Mouse (Mus musculus) kidney, adult 2 months (tissue): ENCODE measurements around the gene Hdc. TPM values are rescaled to one million over a fixed set of nuclear protein-coding genes. Genes with fewer than 3 reads are reported as not detected.

Experiments used
- DNase-seq: peaks from one replicate; pipeline ENCODE4 v3.0.0; 2021
- H3K27ac ChIP-seq: fragments of 200-500 bp; 2 replicates; pipeline ENCODE4 v1.5.1; 2012; ENCODE audit warnings: low read depth, low read length, control low read depth, inconsistent platforms; ENCODE audit not compliant: insufficient read depth
- H3K27me3 ChIP-seq: fragments of 200-500 bp; replicated peaks from 2 replicates; pipeline ENCODE4 v1.6.1; 2012; ENCODE audit warnings: mild to moderate bottlenecking, moderate library complexity, low read length, inconsistent platforms; ENCODE audit not compliant: control insufficient read depth, insufficient read depth
- H3K36me3 ChIP-seq: fragments of 200-500 bp; 2 replicates; pipeline ENCODE4 v1.6.1; 2012; ENCODE audit warnings: mild to moderate bottlenecking, moderate library complexity, low read length, inconsistent platforms; ENCODE audit not compliant: control insufficient read depth, insufficient read depth
- H3K4me1 ChIP-seq: fragments of 200-500 bp; 2 replicates; pipeline ENCODE4 v1.6.1; 2011; ENCODE audit warnings: low read length; ENCODE audit not compliant: control insufficient read depth, insufficient read depth
- H3K4me3 ChIP-seq: fragments of 200-500 bp; 2 replicates; pipeline ENCODE4 v1.5.1; 2011; ENCODE audit warnings: mild to moderate bottlenecking, low read depth, low read length, control low read depth; ENCODE audit not compliant: insufficient read depth
- CTCF ChIP-seq: fragments of 200-500 bp; conservative IDR thresholded peaks from 2 replicates; pipeline ENCODE4 v1.5.1; 2011; ENCODE audit warnings: low read depth, mild to moderate bottlenecking, control low read depth, low read length, moderate library complexity, mixed read lengths; ENCODE audit not compliant: insufficient read depth, insufficient read length
- POLR2A ChIP-seq: fragments of 200-500 bp; IDR thresholded peaks from one replicate; pipeline ENCODE4 v1.6.1; 2011; ENCODE audit warnings: low read depth, low read length, control low read depth
- WGBS: fragments of 180-500 bp; shearing (Covaris S2); methylation state at CpG from one replicate; pipeline ENCODE4 v1.1.7; 2018; 5-methylcytosine and 5-hydroxymethylcytosine counted together
- polyA plus RNA-seq: library from polyadenylated mRNA; depleted of rRNA; stranded (reverse); fragments of >200 nt; gene quantifications from 2 replicates; pipeline ENCODE4 v1.2.3, GENCODE M21; 2012

Hdc gene
- polyA plus RNA-seq, 1 experiment, result 8.1 TPM

GRCm38 (mm10) chr2:126572747-126573146 lies 46.4 kb downstream of the Hdc start:
- H3K4me3 ChIP-seq, result no peak overlapping the region
- DNase-seq, result peak; percentile 48
- H3K4me1 ChIP-seq, result peaks cover 5% of the 10 kb centered on the region; the same call in 1 of the 2 replicates
- WGBS, result 43% methylated on average over 4 of the region's 4 CpGs
- H3K36me3 ChIP-seq, result peaks cover 12% of the 10 kb centered on the region; the same call in 1 of the 2 replicates
- H3K27ac ChIP-seq, result no peak overlapping the region
- no peaks in the 10 kb centered on the region for H3K27me3 ChIP-seq
- no peak for TF ChIP-seq POLR2A
- TF ChIP-seq CTCF, result no peak

GRCm38 (mm10) chr2:126572163-126572562 lies 46.9 kb downstream of the Hdc start:
- Histone ChIP-seq H3K4me1 (peaks cover 5% of the 10 kb centered on the region; the same call in 1 of the 2 replicates), H3K27ac (0 out of 2 replicates have a peak overlapping the region, but pooled peaks have one; percentile 8), H3K4me3 (no peak overlapping the region), H3K27me3 (no peaks in the 10 kb centered on the region), H3K36me3 (peaks cover 12% of the 10 kb centered on the region; the same call in 1 of the 2 replicates)
- no peak for TF ChIP-seq POLR2A
- no peak for TF ChIP-seq CTCF
- peak; percentile 57 for DNase-seq
- 35% methylated on average over 1 of the region's 1 CpGs for WGBS

- 46% methylated on average over 17 of the region's 17 CpGs for whole genome bisulfite sequencing
Measured at GRCm38 (mm10) chr2:126563411-126564105, 55.5 kb downstream of the Hdc start.

GRCm38 (mm10) chr2:126560094-126560493 lies 59.0 kb downstream of the Hdc start:
- peak overlapping the region; percentile 11; the same call in 1 of the 2 replicates for H3K4me3 ChIP-seq
- H3K27ac ChIP-seq, result peak overlapping the region; percentile 83
- peaks cover 30% of the 10 kb centered on the region; the same call in 1 of the 2 replicates for H3K36me3 ChIP-seq
- 63% methylated on average over 1 of the region's 1 CpGs for WGBS
- TF ChIP-seq POLR2A, result no peak
- 0 out of 2 replicates have a peak, but pooled peaks have one; percentile 0 for TF ChIP-seq CTCF
- H3K27me3 ChIP-seq, result no peaks in the 10 kb centered on the region
- H3K4me1 ChIP-seq, result peaks cover 7% of the 10 kb centered on the region; the same call in 1 of the 2 replicates
- DNase-seq, result peak; percentile 41

More at GRCm38 (mm10) chr2:126563411-126564105, 55.5 kb downstream of the Hdc start:
- peak overlapping the region; percentile 44; the same call in 1 of the 2 replicates for H3K27ac ChIP-seq
- H3K27me3 ChIP-seq, result no peaks in the 10 kb centered on the region
- peaks cover 7% of the 10 kb centered on the region; the same call in 1 of the 2 replicates for H3K4me1 ChIP-seq
- H3K4me3 ChIP-seq, result no peak overlapping the region
- DNase-seq, result peak; percentile 58
- H3K36me3 ChIP-seq, result peaks cover 25% of the 10 kb centered on the region
- TF ChIP-seq POLR2A (no peak), CTCF (no peak)

- Histone ChIP-seq H3K36me3 (peaks cover 20% of the 10 kb centered on the region), H3K27me3 (no peaks in the 10 kb centered on the region), H3K27ac (peak overlapping the region; percentile 96), H3K4me1 (peaks cover 5% of the 10 kb centered on the region; the same call in 1 of the 2 replicates), H3K4me3 (peak overlapping the region; percentile 57)
- TF ChIP-seq CTCF (no peak), POLR2A (no peak)
- 61% methylated on average over 5 of the region's 5 CpGs for WGBS
- DNase-seq, result peak; percentile 78
Measured at GRCm38 (mm10) chr2:126555533-126555932, 63.6 kb downstream of the Hdc start.

GRCm38 (mm10) chr2:126553291-126553639 lies 65.8 kb downstream of the Hdc start:
- H3K4me3 ChIP-seq, result peak overlapping the region; percentile 57
- H3K27ac ChIP-seq, result peak overlapping the region; percentile 96
- H3K27me3 ChIP-seq, result no peaks in the 10 kb centered on the region
- peaks cover 13% of the 10 kb centered on the region; the same call in 1 of the 2 replicates for H3K4me1 ChIP-seq
- TF ChIP-seq CTCF (no peak), POLR2A (no peak)
- H3K36me3 ChIP-seq, result peaks cover 15% of the 10 kb centered on the region
- DNase-seq, result no peak
- WGBS, result 4% methylated on average over 26 of the region's 26 CpGs
